Mouse (Mus musculus): ENCODE measurements around the gene Olfr316. TPM values are rescaled to one million over a fixed set of nuclear protein-coding genes. Genes with fewer than 3 reads are reported as not detected.
A peak's percentile ranks its signal among the peaks of the same experiment; 100 is the strongest.

Gene Olfr316
- polyA plus RNA-seq, 1 experiment from 2014 or later: not detected

DNA sequence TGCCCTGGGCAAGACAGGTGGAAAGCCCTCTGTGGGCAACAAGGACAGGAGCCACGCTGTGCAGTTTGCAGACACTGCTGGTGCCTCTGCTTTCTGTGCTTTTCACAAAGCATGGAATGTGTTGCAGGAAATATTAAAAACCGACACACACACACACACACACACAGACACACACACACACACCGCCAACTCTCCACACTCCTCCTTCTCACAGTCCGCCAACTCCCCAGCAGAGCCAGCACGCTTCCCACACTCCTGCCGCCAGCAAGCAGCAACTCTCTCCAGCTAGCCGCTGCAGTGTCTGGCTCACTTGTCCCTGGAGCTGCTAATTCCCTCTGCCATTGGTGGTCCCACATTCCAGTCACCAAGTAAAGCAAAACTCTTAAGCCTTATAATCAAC, 44.3 kb downstream of the Olfr316 start:
- ATAC-seq (ENCODE audit: low read depth): no peak
- H3K9ac ChIP-seq (replicated peaks; ENCODE audit: low read depth, low read length): no peak overlapping the region
- no peak overlapping the region for H3K4me2 ChIP-seq (ENCODE audit: low read depth, low read length)
- H3K27ac ChIP-seq (ENCODE audit: low read depth, low read length): no peak overlapping the region
- no peaks in the 10 kb centered on the region for H3K36me3 ChIP-seq (ENCODE audit: control insufficient read depth, insufficient read depth, low read length)
- H3K4me1 ChIP-seq (ENCODE audit: control insufficient read depth, insufficient read depth, low read length): peaks cover under 1% of the 10 kb centered on the region; the same call in 1 of the 2 replicates
- no peak overlapping the region for H3K4me3 ChIP-seq (ENCODE audit: low read depth, low read length)
- 83% methylated on average over 7 of the region's 7 CpGs for WGBS
- no peaks in the 10 kb centered on the region for H3K27me3 ChIP-seq (ENCODE audit: control insufficient read depth, insufficient read depth, low read length)
- no peaks in the 10 kb centered on the region for H3K9me3 ChIP-seq (ENCODE audit: control insufficient read depth, low read length)

- H3K9me3 ChIP-seq (ENCODE audit: control insufficient read depth, low read length): no peaks in the 10 kb centered on the region
- H3K9ac ChIP-seq (replicated peaks; ENCODE audit: low read depth, low read length): no peak overlapping the region
- no peak overlapping the region for H3K27ac ChIP-seq (ENCODE audit: low read depth, low read length)
- H3K4me1 ChIP-seq (ENCODE audit: control insufficient read depth, insufficient read depth, low read length): peaks cover 7% of the 10 kb centered on the region; the same call in 1 of the 2 replicates
- WGBS: 86% methylated on average over 5 of the region's 5 CpGs
- no peak for ATAC-seq (ENCODE audit: low read depth)
- no peak overlapping the region for H3K4me2 ChIP-seq (ENCODE audit: low read depth, low read length)
- no peaks in the 10 kb centered on the region for H3K27me3 ChIP-seq (ENCODE audit: control insufficient read depth, insufficient read depth, low read length)
- H3K36me3 ChIP-seq (ENCODE audit: control insufficient read depth, insufficient read depth, low read length): no peaks in the 10 kb centered on the region
- no peak overlapping the region for H3K4me3 ChIP-seq (ENCODE audit: low read depth, low read length)
Observed at GRCm38 (mm10) chr11:58799747-58800146, 47.2 kb downstream of the Olfr316 start.

- Histone ChIP-seq H3K27ac (ENCODE audit: low read depth, low read length) (no peak within 1 kb of the TSS), H3K9me3 (ENCODE audit: control insufficient read depth, low read length) (no peaks in the 10 kb centered on the region), H3K4me3 (ENCODE audit: low read depth, low read length) (no peak within 1 kb of the TSS), H3K27me3 (ENCODE audit: control insufficient read depth, insufficient read depth, low read length) (no peaks in the 10 kb centered on the region), H3K4me1 (ENCODE audit: control insufficient read depth, insufficient read depth, low read length) (peaks cover 7% of the 10 kb centered on the region; the same call in 1 of the 2 replicates), H3K4me2 (ENCODE audit: low read depth, low read length) (no peak within 1 kb of the TSS), H3K36me3 (ENCODE audit: control insufficient read depth, insufficient read depth, low read length) (no peaks in the 10 kb centered on the region), H3K9ac (replicated peaks; ENCODE audit: low read depth, low read length) (no peak within 1 kb of the TSS)
- 31% methylated on average over 14 of the region's 14 CpGs for WGBS
- peak; percentile 41; the same call in 1 of the 2 replicates for ATAC-seq (ENCODE audit: low read depth)
Observed at GRCm38 (mm10) chr11:58801558-58802228, 49.2 kb downstream of the Olfr316 start, which contains the start of gene Fam183b. Gene Fam183b, minus strand, starts transcription at chr11:58801960.

DNA sequence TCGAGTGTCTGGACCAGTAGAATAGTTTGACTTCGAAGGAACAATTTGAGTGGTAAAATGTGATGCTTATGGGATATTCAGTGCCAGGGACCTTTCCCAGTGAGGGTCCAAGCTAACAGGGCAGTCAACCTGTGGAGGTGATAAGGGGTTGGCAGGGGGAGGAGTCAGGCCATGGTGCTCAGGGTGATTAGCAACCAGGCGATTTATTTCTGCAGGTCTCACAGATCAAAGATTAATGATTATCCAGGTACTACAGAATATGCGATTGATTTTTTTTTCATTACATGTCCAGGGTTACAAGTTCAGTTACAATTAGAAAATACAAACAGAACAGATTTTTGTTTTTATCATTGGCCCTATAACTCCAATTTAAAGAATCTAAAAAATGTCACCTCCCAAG, 51.3 kb downstream of the Olfr316 start:
- Histone ChIP-seq H3K4me1 (ENCODE audit: control insufficient read depth, insufficient read depth, low read length) (peaks cover 7% of the 10 kb centered on the region; the same call in 1 of the 2 replicates), H3K36me3 (ENCODE audit: control insufficient read depth, insufficient read depth, low read length) (no peaks in the 10 kb centered on the region), H3K27ac (ENCODE audit: low read depth, low read length) (no peak overlapping the region), H3K9ac (replicated peaks; ENCODE audit: low read depth, low read length) (no peak overlapping the region), H3K9me3 (ENCODE audit: control insufficient read depth, low read length) (no peaks in the 10 kb centered on the region), H3K4me3 (ENCODE audit: low read depth, low read length) (no peak overlapping the region), H3K4me2 (ENCODE audit: low read depth, low read length) (no peak overlapping the region), H3K27me3 (ENCODE audit: control insufficient read depth, insufficient read depth, low read length) (no peaks in the 10 kb centered on the region)
- no peak for ATAC-seq (ENCODE audit: low read depth)
- 79% methylated on average over 4 of the region's 4 CpGs for WGBS

GRCm38 (mm10) chr11:58804393-58804792, 51.9 kb downstream of the Olfr316 start:
- no peaks in the 10 kb centered on the region for H3K27me3 ChIP-seq (ENCODE audit: control insufficient read depth, insufficient read depth, low read length)
- H3K9me3 ChIP-seq (ENCODE audit: control insufficient read depth, low read length): no peaks in the 10 kb centered on the region
- no peak overlapping the region for H3K4me3 ChIP-seq (ENCODE audit: low read depth, low read length)
- no peak overlapping the region for H3K27ac ChIP-seq (ENCODE audit: low read depth, low read length)
- peaks cover 7% of the 10 kb centered on the region; the same call in 1 of the 2 replicates for H3K4me1 ChIP-seq (ENCODE audit: control insufficient read depth, insufficient read depth, low read length)
- H3K9ac ChIP-seq (replicated peaks; ENCODE audit: low read depth, low read length): no peak overlapping the region
- no peak for ATAC-seq (ENCODE audit: low read depth)
- H3K4me2 ChIP-seq (ENCODE audit: low read depth, low read length): no peak overlapping the region
- H3K36me3 ChIP-seq (ENCODE audit: control insufficient read depth, insufficient read depth, low read length): no peaks in the 10 kb centered on the region
- WGBS: 94% methylated on average over 2 of the region's 2 CpGs

Other genes with a start within 250 kb of the Olfr316 start
- 0.39 TPM in 1 of 2 replicates, not detected in the other for gene Olfr330, start 217.9 kb upstream of the Olfr316 start, polyA plus RNA-seq (2014; fragmentation: Nextera tagmentation; extraction: Ambion mirVana)
- gene Olfr329-ps, start 206.3 kb upstream of the Olfr316 start, polyA plus RNA-seq (2014; fragmentation: Nextera tagmentation; extraction: Ambion mirVana): 0.08 and 0.16 TPM in 2 replicates
- 0.12 and 0.18 TPM in 2 replicates for gene Olfr328, start 197.1 kb upstream of the Olfr316 start, polyA plus RNA-seq (2014; fragmentation: Nextera tagmentation; extraction: Ambion mirVana)
- 0.13 TPM in 1 of 2 replicates, not detected in the other for gene Olfr224, start 182.2 kb upstream of the Olfr316 start, polyA plus RNA-seq (2014; fragmentation: Nextera tagmentation; extraction: Ambion mirVana)
- not detected in 2 replicates for gene Olfr325, start 175.0 kb upstream of the Olfr316 start, polyA plus RNA-seq (2014; fragmentation: Nextera tagmentation; extraction: Ambion mirVana)
- gene Olfr324, start 157.6 kb upstream of the Olfr316 start, polyA plus RNA-seq (2014; fragmentation: Nextera tagmentation; extraction: Ambion mirVana): 0.15 and 0.42 TPM in 2 replicates
- not detected in 2 replicates for gene 2210407C18Rik, start 136.7 kb upstream of the Olfr316 start, polyA plus RNA-seq (2014; fragmentation: Nextera tagmentation; extraction: Ambion mirVana)
- not detected in 2 replicates for gene Olfr323, start 122.2 kb upstream of the Olfr316 start, polyA plus RNA-seq (2014; fragmentation: Nextera tagmentation; extraction: Ambion mirVana)
- gene Trim58, start 112.3 kb upstream of the Olfr316 start, polyA plus RNA-seq (2014; fragmentation: Nextera tagmentation; extraction: Ambion mirVana): 0.15 and 0.21 TPM in 2 replicates
- gene Olfr322, start 94.0 kb upstream of the Olfr316 start, polyA plus RNA-seq (2014; fragmentation: Nextera tagmentation; extraction: Ambion mirVana): not detected in 2 replicates
- not detected in 2 replicates for gene Olfr320, start 71.6 kb upstream of the Olfr316 start, polyA plus RNA-seq (2014; fragmentation: Nextera tagmentation; extraction: Ambion mirVana)
- not detected in 2 replicates for gene Olfr319, start 53.6 kb upstream of the Olfr316 start, polyA plus RNA-seq (2014; fragmentation: Nextera tagmentation; extraction: Ambion mirVana)
- not detected in 2 replicates for gene Olfr318, start 28.7 kb upstream of the Olfr316 start, polyA plus RNA-seq (2014; fragmentation: Nextera tagmentation; extraction: Ambion mirVana)
- 0.48 and 0.63 TPM in 2 replicates for gene Olfr317, start 13.5 kb upstream of the Olfr316 start, polyA plus RNA-seq (2014; fragmentation: Nextera tagmentation; extraction: Ambion mirVana)
- gene Olfr315, start 20.5 kb downstream of the Olfr316 start, polyA plus RNA-seq (2014; fragmentation: Nextera tagmentation; extraction: Ambion mirVana): not detected in 2 replicates
- not detected in 2 replicates for gene Olfr314, start 30.2 kb downstream of the Olfr316 start, polyA plus RNA-seq (2014; fragmentation: Nextera tagmentation; extraction: Ambion mirVana)
- gene Fam183b, start 49.2 kb downstream of the Olfr316 start, polyA plus RNA-seq (2014; fragmentation: Nextera tagmentation; extraction: Ambion mirVana): 6.9 and 13.2 TPM in 2 replicates
- gene Olfr313, start 62.3 kb downstream of the Olfr316 start, polyA plus RNA-seq (2014; fragmentation: Nextera tagmentation; extraction: Ambion mirVana): not detected in 2 replicates
- gene Olfr312, start 76.5 kb downstream of the Olfr316 start, polyA plus RNA-seq (2014; fragmentation: Nextera tagmentation; extraction: Ambion mirVana): not detected in 2 replicates
- gene Olfr311, start 86.5 kb downstream of the Olfr316 start, polyA plus RNA-seq (2014; fragmentation: Nextera tagmentation; extraction: Ambion mirVana): not detected in 2 replicates
- gene Gm12258, start 94.4 kb downstream of the Olfr316 start, polyA plus RNA-seq (2014; fragmentation: Nextera tagmentation; extraction: Ambion mirVana): 28.5 and 30.4 TPM in 2 replicates
- 12.3 and 14.8 TPM in 2 replicates for gene 2810021J22Rik, start 114.5 kb downstream of the Olfr316 start, polyA plus RNA-seq (2014; fragmentation: Nextera tagmentation; extraction: Ambion mirVana)
- 10.2 and 10.6 TPM in 2 replicates for gene Zfp39, start 151.5 kb downstream of the Olfr316 start, polyA plus RNA-seq (2014; fragmentation: Nextera tagmentation; extraction: Ambion mirVana)
- gene Btnl10, start 165.2 kb downstream of the Olfr316 start, polyA plus RNA-seq (2014; fragmentation: Nextera tagmentation; extraction: Ambion mirVana): not detected in 2 replicates
- 661 and 689 TPM in 2 replicates for gene Rnf187, start 186.2 kb downstream of the Olfr316 start, polyA plus RNA-seq (2014; fragmentation: Nextera tagmentation; extraction: Ambion mirVana)
- gene Hist3h2ba, start 196.2 kb downstream of the Olfr316 start, polyA plus RNA-seq (2014; fragmentation: Nextera tagmentation; extraction: Ambion mirVana): 115 and 117 TPM in 2 replicates
- gene Hist3h2a, start 202.0 kb downstream of the Olfr316 start, polyA plus RNA-seq (2014; fragmentation: Nextera tagmentation; extraction: Ambion mirVana): 80.7 and 98.2 TPM in 2 replicates
- 0.80 and 1.5 TPM in 2 replicates for gene Trim17, start 202.0 kb downstream of the Olfr316 start, polyA plus RNA-seq (2014; fragmentation: Nextera tagmentation; extraction: Ambion mirVana)
- 20.4 TPM in 2 replicates for gene Trim11, start 225.4 kb downstream of the Olfr316 start, polyA plus RNA-seq (2014; fragmentation: Nextera tagmentation; extraction: Ambion mirVana)

Measured in neural tube, embryonic 14.5 days (tissue).